Mouse (Mus musculus): ENCODE data around the gene Rheb.

- TF ChIP-seq CTCF (IDR thresholded peaks at IDR 0.05; ENCODE audit: control insufficient read depth, insufficient read depth, insufficient replicate concordance, low read depth, low read length) (no peak), POLR2A (IDR thresholded peaks at IDR 0.05; ENCODE audit: control insufficient read depth, low read depth, low read length) (no peak)
Observed at GRCm38 (mm10) chr5:24813005-24813404, 29.4 kb downstream of the Rheb start.
